Mouse (Mus musculus) thymus, postnatal 14 days (tissue): ENCODE measurements around the gene Cd164l2.

ENCODE experiments used
- DNase-seq: peaks from one replicate; pipeline ENCODE4 v3.0.0; 2021

Gene Cd164l2

DNA sequence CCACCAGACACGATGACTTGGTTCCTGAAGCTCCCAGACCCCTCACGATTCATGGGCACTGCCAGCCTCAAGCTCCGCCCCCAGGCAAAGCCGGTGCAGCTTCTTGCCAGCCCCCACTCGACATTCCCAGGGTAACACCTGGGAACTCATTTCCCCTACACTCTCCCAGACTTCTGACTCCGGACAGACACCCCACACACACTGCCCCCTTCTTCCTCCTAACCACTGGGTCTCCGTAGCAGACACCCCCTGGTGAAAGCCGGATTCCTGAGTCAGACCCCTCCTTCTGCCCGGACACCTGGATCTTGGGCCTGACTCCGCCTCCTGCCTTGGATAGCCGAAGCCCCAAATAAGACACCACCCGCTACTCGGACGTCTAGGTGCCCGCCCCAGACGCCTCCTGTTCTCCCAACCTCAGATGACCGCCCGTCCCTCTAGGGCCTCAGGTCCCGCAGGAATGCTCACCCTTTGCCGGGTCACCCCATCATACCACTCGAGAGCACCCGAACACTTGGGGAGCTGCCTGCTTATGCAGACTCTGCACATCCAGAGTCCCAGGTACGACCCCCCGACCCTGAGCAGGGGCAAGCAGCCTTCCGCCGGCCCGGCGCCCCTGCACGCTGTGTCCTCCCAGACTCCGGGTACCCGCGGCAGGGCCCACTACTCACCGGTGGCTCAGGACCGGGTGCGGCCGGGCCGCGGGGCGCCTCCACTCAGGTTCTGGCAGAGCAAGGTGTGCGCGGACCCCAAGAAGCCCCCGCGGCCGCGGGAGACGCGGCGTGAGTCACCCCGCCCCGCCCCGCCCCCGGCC, at the start of gene Cd164l2, which contains the start of gene Gpr3:
Cd164l2 (plus strand) TSS at position 381 of the 811 bp plus-strand sequence.
Gpr3 (minus strand) TSS at position 786 of the 811 bp plus-strand sequence.
- no peak for DNase-seq

DNA sequence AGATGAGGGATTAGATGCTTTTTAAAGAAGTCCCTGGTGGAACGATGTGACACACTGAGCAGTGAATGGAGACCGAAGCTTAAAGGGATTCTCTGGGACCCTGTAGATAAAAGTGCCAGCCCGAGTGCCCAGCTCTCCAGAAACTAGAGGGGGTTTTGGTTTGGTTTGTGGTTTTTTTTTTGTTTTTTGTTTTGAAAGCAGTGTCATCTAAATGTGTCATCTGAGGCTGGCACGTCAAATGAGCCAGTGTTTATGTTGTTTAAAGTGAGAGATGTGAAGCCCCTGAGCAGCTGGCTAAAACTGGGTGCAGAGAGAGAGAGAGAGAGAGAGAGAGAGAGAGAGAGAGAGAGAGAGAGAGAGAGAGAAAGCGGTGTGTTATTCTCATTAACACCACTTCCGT, 49.7 kb upstream of the Cd164l2 start:
- no peak for DNase-seq

DNA sequence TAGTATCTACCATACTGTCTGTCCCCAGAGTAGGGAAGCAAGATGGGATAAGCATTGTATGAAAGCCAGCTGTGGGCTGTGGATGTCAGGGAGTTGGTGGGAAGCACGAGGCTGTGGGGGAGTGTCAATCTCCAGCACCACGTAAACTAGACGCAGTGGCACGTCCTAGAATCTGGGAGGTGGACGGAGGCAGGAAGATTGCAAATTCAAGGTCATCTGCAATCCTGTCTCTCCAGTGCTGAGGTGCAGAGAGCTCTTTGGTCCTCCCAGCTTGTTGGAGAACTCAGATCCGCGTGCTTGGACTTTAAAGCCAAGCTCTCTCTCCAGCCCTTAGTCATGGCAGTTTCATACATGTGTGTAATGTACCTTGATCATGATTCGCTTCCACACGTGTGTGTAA, 45.2 kb upstream of the Cd164l2 start:
- DNase-seq, result no peak

DNA sequence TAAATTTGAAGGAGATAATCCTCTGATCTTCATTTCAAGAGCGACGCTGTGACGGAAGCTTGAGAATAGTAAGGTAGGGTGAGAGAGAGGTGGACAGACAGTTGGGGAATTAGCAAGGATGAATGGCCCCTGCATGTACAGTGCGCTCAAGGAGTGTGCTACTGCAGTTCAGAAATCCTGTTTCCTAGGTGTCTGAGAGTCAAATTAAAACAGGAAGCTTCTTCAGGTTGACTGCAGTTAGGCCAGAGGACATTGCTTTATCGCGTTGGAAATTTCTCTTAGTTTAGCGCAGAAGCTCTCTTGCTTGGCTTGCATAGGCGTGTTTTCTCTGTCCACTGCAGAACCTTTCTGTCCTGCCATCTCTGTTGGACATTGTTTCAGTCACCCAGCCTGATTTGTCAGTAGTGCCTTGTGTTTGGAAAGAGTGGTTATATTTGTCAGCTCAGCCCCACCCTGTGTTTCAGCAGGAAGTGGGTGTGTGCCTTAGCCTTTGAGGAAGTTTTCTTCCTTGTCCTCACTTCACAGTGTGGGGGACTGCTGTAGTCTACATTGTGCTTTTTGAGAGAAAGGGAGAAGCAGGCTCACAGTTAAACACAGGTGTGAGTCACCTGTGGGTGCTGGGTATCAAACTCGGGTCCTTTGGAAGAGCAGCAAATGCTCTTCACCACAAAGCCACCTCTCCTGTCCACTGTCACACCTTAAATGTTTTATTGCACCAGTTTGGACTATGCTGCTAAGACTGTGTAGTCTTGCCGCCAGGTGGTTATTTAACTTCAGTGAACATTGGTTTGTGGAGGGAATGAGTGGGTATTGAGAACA, 42.5 kb upstream of the Cd164l2 start:
- peak; percentile 70 for DNase-seq

GRCm38 (mm10) chr4:133170056-133170524, 41.8 kb upstream of the Cd164l2 start:
- no peak for DNase-seq

GRCm38 (mm10) chr4:133170616-133171015, 41.3 kb upstream of the Cd164l2 start:
- DNase-seq, result no peak

DNA sequence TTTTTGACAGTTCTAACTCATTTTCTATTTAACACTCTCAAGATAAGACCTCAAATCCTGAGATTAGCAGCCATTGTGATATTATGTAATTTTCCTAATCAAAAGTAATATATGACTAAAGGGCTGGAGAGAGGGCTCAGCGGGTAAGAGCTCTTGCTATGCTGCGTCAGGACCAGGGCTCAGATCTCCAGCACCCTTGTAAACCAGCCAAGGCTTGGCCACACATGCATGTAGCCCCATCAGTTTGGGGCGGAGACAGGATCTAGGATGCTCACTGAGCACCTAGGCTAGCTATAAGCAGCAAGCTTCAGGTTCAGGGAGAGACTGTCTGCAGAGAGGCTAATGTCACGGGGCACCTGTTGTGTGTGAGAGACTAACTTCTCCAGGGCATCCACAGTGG, 39.5 kb upstream of the Cd164l2 start:
- no peak for DNase-seq

DNA sequence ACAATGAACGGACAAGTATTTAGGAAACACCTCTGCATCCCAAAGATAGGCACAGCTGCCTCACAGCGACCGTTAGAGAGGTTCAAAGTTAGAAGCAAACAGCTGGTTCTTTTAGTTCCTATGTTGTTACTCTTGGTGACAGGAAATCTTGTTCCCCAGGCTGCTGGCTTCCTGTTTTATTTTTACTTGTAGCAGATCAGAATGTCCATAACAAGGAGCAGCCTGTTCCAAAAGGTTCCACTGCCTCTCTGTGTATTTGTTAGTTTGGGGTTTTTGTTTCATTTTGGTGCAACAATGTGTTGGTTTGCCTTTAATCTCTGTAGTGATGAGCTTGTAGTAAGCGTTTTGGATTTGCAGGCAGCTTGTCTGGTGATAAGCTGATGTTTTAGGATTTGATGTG, 37.6 kb upstream of the Cd164l2 start:
- peak; percentile 66 for DNase-seq

DNA sequence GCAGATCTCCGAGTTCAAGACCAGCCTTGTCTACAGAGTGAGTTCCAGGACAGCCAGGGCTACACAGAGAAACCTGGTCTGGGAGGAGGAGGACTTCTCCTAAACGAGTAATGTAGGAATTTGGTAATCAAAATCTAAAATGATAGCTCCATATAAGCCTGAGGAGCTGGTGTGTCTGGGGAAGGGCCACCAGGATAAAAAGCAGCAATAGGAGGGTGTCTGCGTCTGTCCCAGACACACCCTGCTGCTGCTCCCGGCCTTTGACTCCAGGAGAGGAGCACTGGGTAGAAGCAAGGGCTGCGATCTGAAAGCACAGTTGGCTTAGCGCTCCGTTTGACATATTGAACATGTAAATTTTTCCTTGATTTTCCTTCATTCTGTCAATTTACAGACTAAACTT, 36.7 kb upstream of the Cd164l2 start:
- DNase-seq, result no peak

- DNase-seq, result peak; percentile 61
These were observed 35.8 kb upstream of the Cd164l2 start for GRCm38 (mm10) chr4:133175998-133176760.

- DNase-seq, result peak; percentile 51
These were observed 35.0 kb upstream of the Cd164l2 start for GRCm38 (mm10) chr4:133176761-133177403.

GRCm38 (mm10) chr4:133178305-133178704, 33.6 kb upstream of the Cd164l2 start:
- no peak for DNase-seq

- DNase-seq, result no peak
These were observed 32.7 kb upstream of the Cd164l2 start for GRCm38 (mm10) chr4:133179258-133179657.

DNA sequence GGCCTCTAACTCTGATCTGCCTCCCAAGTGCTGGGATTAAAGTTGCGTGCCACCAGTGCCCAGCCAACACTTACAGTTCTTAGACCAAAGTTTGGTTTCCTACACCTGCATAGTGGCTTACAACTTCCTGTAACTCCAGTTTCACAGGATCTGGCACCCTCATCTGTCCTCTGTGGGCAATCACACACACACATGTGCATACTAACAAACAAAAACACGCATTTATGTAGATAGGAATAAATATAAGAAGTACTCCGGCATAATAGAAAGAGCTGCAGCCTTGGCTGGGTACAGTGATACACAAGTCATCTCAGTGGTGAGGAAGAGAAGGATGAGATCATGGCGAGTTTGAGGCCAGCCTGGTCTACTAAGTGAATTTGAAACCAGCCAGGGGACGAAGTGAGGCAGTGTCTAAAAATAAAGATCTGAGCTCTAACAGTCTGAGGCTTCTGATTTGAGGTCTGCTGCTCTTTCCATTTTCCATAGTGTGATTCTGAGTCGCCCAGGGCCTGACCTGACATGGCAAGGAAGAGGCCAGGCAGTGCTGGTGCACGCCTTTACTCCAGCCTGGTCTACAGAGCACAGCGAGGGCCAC, 29.4 kb upstream of the Cd164l2 start:
- peak; percentile 52 for DNase-seq

- no peak for DNase-seq
These were observed 27.7 kb upstream of the Cd164l2 start for GRCm38 (mm10) chr4:133184031-133184897.

GRCm38 (mm10) chr4:133184898-133185665, 26.8 kb upstream of the Cd164l2 start:
- DNase-seq, result no peak

GRCm38 (mm10) chr4:133185893-133186292, 26.0 kb upstream of the Cd164l2 start:
- no peak for DNase-seq

GRCm38 (mm10) chr4:133186856-133187255, 25.1 kb upstream of the Cd164l2 start:
- DNase-seq, result no peak

DNA sequence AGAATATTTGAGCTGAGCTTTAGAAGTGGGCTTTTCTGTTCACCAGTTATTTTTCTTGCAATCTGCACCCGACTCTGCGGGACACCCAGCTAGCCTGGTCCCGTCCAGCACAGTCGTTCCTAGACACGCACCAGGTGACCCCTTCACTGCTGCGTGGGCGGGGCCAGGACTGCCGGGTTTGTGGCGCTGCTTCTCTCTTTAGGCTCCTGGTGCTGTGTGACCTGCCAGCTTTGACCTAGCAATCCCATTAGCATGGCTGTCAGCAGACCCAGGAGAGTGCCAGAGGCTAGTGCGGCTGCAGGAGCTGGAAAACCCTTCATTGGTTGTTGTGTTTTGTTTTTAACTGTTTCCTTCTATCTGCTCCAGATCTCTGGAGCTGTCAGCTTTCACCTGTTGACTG, 22.5 kb upstream of the Cd164l2 start:
- no peak for DNase-seq

- no peak for DNase-seq
These were observed 17.4 kb upstream of the Cd164l2 start for GRCm38 (mm10) chr4:133194482-133194881.
